Mouse (Mus musculus): ENCODE measurements at regions not wholly inside any gene's neighbourhood (a gene's known extent, or its start where the extent isn't known, plus 50 kb on each side); places are given as distances from the start of the nearest gene placed in this dataset.

DNA sequence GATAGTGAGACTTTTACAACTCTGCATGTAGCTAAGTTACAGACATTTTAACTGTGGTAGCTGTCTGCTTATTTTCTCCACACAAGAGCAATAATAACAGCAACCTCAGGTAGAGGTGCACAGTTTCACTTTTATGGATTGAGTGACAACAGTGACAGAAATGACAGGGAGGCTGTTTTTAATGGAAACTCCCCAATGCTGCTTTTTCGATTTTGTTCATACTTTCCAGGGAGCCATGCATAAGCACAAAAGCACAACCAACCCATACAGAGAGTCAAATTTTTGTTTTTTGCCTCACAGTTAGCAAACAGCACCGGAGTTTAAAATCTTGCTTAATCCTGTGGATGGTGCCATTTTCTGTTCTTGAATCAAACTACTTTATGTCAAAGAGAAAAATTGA, 955.6 kb downstream of the Tbl1xr1 start:
- DNase-seq = no peak

DNA sequence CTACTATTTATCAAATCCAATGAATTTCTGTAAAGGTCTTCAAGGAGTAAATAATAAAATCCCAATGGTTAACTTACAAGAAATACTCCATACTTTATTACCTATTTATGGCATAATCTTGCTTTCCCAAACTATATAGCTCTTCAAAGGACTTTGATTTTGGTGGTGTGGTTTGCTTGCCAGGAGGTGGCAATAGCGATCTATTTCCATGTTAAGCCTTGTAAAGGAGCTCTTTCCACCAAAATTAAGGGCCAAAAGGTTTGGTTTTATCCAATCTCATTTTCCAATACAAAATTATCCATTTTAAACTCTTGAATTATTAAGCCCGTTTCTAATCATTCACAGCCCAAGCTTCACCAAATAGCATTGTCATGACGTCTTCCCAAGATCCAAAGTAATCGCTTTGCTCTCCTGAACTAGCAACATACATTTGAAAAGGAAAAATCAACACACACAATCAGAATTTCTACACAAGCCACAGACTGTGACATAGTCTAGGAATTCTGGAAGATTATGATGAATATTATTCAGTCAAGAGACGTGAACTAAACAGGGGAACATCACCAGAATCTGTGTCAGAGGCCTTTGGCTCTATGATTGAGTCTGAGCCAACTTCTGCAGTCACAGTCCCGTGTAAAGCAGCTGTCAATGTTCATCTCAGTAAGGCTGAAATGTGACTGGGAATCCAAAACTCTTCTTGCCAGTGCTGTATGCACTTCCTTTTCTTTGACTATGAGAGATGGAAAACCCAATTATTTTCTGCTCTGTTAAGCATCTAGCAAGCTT, 986.9 kb downstream of the Tbl1xr1 start:
- DNase-seq = peak in 1 of 2 experiments; percentile 2

DNA sequence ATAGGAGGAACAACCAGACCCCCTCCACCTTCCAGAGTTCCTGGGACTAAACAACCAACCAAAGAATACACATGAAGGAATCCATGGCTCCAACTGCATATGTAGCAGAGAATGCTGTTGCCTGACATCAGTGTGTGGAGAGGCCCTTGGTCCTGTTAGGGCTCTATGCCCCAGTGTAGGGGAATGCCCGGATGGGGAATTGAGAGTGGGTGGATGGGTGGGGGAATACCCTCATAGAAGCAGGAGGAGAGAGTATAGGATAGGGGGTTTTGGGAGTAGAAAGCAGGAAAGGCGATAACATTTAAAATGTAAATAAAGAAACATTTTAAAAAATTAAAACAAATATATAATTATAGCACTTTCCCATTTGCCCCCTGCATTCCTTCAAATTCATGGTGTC, 995.0 kb downstream of the Tbl1xr1 start:
- DNase-seq = no peak
